Mouse (Mus musculus) T-helper 2 cell (primary cell): Measurements from ENCODE around the gene Nfix.
"Not testable (repeated sequence)": the region's sequence is repeated elsewhere in the genome, so short reads cannot be mapped to it uniquely, and the experiment has no call there.

Experiments
- in situ Hi-C: fragments of 300-600 bp; cut with MboI, MseI; formaldehyde crosslinking; loops from one replicate; pipeline ENCODE4 v1.15.1; 2025; ENCODE audit warnings: high pct_unique_total_duplicates

Nfix gene

GRCm38 (mm10) chr8:84670295-84671006 is 129.7 kb downstream of the Nfix start:
- in situ Hi-C loops = not testable (repeated sequence)

GRCm38 (mm10) chr8:84668731-84669485 is 131.2 kb downstream of the Nfix start:
- in situ Hi-C loops = loop anchor here (10.0 kb wide), 1 partner anchor 316 kb away; no protein-coding TSS in a partner anchor

GRCm38 (mm10) chr8:84668081-84668480 is 132.1 kb downstream of the Nfix start:
- in situ Hi-C loops = loop anchor here (10.0 kb wide), 1 partner anchor 317 kb away; no protein-coding TSS in a partner anchor

DNA sequence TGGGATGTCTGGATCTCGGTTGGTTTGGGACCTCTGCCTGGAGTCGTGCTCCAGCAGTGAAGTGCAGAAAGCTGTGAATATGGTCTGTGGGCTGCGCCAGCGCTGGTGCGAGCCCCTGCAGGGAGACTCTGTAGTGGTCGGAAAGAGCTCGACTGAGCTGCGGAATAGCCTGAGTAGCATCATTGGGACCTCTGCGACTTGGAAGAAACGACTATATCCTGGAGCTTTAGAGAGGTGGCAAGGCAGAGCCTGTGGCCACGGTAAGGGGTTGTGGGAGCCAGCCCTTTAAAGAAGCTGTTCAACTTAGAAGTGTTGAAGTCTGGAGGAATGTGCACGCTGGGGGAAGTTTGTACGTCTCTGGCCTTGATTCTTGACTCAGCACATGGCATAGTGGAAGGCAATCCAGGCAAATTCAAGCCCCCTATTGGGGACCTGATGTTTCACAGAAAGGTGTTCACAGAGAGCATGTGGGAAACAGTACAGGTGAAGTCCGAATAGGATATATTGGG is 134.7 kb downstream of the Nfix start:
- in situ Hi-C loops = loop anchor here (10.0 kb wide), 1 partner anchor 319 kb away; no protein-coding TSS in a partner anchor

DNA sequence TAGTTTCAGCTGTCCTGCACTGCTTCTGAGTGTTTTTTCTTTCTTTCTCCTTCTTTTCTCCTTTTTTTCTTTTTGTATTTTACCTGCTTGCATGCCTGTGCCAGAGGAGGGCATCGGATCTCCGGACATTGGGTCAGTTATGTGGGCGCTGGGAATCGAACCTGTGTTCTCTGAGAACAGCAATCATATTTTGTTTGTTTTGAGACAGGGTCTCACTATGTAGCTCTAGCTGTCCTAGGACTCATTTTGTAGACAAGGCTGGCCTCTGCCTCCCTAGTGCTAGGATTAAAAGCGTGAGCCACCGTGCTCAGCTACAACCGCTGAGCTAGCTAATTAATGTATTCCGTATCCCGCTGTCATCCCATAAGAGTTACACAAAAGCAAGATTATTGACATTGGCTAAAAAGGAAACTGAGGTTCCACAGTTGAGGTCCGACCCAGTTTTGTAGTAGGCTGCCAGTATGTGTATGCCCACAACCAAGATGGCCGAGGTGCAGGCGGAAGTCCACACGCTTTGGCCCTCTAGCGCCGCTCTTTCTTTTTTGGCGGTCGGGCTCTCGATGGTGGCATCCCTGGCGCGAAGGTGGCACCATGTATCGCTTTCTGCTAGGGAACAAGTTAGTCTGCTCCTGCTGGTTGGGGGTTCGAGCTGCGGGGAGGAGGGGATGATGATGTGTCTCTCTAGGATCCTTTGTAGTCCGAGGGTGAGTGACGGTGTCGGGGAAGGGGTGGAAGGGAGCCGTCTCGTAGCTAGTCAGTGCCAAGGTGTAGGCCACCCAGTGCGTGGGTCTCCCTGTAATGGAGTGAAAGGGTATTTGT is 135.4 kb downstream of the Nfix start:
- in situ Hi-C loops = loop anchor here (10.0 kb wide), 1 partner anchor 320 kb away; no protein-coding TSS in a partner anchor

DNA sequence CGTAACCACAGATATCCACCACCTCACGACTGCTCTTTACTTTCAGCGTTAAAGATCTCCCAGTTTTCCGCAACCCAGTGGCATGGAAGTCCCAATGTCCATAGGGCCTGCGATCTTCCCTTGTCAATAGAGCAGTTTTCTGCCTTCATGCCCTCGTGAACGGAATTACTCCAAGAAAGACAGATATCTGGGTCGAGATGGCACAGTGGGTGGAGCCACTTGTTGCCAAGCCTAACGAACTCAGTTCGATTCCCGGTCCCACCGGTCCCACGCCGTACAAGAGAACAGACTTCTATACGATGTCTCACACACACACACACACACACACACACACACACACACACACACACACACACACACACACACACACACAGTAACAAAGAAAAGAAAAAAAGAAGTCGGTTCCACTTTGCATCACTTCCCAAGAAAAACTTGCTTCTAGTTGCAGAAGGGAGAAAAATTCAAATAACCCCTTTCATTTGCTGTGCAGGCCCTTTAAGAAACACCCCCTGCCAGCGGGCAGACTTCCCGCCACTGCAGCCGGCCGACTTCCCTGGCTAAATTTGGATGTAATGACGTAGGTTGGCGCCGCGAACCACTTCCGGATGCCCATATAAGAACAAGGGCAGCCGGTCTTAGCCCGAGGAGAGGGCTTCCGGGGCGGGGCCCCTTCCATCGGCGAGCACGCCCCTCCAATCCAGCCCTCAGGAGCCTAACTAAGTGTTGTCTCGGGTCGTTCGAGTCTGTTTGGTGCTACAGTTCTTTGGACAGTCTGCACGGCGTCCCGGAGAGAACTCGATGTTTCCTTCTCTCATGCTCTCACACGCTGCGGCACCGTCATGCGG is 136.4 kb downstream of the Nfix start:
- in situ Hi-C loops = loop anchor here (10.0 kb wide), 1 partner anchor 321 kb away; no protein-coding TSS in a partner anchor

GRCm38 (mm10) chr8:84662581-84663065 is 137.5 kb downstream of the Nfix start, which contains the start of gene Ier2:
Gene Ier2 (minus strand): TSS chr8:84662852.
- in situ Hi-C loops = loop anchor here (10.0 kb wide), 1 partner anchor 322 kb away; no protein-coding TSS in a partner anchor

GRCm38 (mm10) chr8:84661961-84662571 is 138.1 kb downstream of the Nfix start:
- in situ Hi-C loops = loop anchor here (10.0 kb wide), 1 partner anchor 323 kb away; no protein-coding TSS in a partner anchor

- in situ Hi-C loops = loop anchor here (10.0 kb wide), 1 partner anchor 323 kb away; no protein-coding TSS in a partner anchor
These were observed 138.7 kb downstream of the Nfix start for GRCm38 (mm10) chr8:84661458-84661871.

DNA sequence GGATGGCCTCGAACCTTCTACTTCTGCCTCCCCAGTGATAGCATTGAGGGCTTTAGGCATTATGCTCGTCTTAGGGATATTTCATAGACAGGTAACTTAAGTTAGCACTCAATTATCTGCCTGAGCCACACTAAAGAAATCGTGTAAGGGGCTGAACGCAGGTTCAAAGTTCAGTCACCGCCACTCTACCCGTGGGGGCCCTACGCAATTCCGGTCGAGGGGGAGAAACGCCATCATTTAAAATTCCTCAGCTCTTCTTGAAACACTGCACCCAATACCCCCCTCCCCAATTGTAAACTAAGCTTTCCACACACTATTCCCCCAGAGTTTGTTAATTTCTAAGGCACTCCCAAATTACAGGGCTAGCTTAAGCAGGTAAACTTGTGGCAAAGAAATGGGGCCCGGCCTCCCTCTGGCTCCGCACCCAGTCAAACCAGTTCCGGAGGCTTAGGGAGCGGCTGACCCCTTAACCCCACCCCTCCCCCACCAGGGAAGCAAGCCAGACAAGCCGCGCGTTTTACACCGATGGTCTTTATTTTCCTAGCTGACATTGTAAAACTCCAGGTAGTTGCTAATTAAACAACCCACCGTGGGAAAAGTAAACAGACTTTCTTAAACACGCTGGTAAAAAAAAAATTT is 139.2 kb downstream of the Nfix start:
- in situ Hi-C loops = loop anchor here (10.0 kb wide), 1 partner anchor 324 kb away; no protein-coding TSS in a partner anchor

DNA sequence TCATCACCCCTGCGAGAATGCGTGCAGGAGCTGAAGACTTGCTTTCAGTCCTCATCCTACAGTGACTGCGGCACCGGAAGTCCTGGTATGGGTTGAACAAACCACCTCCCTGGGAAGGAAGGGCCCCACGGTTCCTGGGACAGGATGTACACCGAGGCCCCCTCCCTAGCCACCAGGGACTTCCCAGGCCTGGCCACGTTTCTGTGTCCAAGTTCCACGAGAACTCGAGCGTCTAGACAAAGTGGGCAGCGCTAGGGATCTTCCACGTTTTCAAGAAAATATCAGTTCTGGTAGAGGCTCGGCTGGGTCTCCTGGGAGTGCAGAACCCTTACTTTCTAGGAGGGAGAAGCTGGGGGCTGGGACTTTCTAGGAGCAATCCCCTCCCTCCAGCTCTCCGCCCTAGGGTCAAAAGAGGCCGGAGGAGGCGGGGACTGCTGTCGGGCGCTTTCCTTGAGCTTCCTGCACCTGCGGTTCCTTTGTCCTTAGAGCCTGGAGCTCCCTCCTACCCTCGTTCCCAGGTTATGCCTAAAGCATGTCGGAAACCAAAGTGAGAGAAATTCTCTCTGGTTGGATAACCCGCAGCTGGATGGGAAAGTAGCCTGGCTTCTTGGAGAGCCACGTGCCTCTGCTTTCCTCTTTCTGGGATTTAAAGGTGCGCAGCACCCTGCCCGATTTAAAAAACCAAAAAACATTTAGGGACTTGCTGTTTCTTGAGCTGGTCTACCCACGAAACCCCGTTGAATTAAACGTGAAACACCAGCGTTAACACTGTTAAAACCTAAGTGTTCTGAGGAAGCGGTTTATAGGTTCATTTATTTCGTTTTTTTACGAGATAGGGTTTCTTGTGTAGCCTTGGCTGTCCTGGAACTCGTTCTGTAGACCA is 140.0 kb downstream of the Nfix start:
- in situ Hi-C loops = loop anchor here (10.0 kb wide), 1 partner anchor 325 kb away; no protein-coding TSS in a partner anchor

DNA sequence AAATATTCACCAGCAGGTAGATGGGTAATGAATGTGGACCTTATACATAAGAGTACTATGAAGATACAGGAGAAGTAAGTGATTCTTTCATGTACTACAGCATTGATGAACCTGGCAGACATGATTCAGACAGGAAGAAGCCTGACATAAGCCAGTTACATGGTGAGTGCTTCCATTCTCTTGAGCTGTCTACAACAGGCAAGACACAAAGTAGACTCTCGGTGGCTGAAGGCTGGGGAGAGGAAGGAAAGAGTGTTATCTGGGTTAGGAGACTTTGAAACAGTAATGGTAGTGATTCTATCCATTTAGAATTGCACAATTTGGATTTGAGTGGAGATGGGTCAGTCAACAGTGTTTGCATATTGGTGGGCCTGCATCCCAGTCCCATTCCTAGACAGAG is 141.2 kb downstream of the Nfix start:
- in situ Hi-C loops = no loop called here

- in situ Hi-C loops = no loop called here
These were observed 142.5 kb downstream of the Nfix start for GRCm38 (mm10) chr8:84657680-84658079.

- in situ Hi-C loops = no loop called here
These were observed 142.9 kb downstream of the Nfix start for GRCm38 (mm10) chr8:84657203-84657602.

DNA sequence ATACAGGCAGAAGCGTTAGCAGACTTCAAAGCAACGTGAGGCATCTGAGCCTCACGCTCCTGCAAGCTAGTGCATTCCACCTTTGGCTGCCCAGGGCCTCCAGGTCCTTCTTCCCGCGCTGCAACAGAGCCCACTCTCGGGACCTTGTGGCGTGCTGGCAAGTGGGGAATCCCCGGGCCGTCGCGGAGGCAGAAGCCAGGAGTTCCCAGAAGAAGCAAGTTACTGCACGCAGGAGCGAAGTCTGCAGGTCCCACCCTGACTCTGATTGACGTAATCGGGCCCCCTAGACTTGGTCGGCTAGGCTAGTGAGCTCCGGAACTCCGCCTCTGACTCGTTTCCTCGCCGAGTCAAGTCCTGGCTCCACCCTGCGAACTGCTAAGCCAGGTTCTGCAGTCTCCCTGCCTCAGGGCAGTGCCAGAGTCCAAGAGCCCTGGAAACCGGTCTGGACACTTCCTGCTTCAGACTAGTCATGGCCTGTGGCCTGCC is 143.5 kb downstream of the Nfix start:
- in situ Hi-C loops = no loop called here

GRCm38 (mm10) chr8:84656191-84656525 is 144.0 kb downstream of the Nfix start:
- in situ Hi-C loops = no loop called here

DNA sequence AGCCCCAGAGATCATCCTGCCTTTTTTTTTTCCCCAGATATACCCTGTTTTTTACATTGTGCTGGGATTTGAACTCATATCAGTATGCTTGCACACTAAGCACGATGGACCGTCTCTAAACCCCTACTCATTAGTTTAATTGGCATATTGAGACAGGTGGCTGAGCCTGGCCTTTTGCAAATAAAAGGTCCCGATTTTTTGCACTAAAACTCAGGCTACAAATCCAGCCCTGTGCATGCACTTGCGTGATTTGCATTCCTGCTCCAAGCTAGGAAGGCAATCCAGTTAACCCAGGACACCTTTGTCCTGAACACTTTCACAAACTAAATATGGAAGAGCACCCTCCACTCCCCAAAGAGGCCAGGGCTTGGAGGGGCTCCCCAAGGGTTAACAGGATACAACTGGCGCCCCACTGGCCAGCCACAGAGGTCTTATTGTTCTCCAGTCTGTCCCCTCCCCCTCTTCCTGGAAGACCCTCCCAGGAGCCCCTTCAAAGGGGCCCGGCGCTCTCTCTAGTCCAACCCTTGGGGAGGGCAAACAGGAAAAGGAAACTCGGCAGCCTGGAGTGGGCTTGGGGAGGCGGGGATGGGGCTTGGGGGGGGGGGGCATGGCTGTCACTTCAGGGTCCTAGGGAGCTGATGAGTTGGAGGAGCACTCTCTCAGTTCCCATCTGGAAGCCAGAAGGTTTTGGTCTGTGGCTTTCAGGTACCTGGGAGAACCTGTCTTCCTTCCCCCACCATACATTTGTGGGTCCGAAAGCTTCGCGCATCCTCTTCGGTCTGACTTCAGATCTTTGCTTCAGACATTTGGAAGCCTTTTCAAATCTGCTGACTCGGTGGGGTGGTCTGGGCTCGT is 144.6 kb downstream of the Nfix start:
- in situ Hi-C loops = no loop called here
